Mouse (Mus musculus) hindbrain, embryonic 15.5 days (tissue): ENCODE measurements around the gene Ctla4. TPM values are rescaled to one million over a fixed set of nuclear protein-coding genes. Genes with fewer than 3 reads are reported as not detected.

Source experiments
- ATAC-seq: fragments of 200-750 bp; cut with Nextera tagmentation; 2 replicates; pipeline ENCODE4 v1.8.0; 2017; ENCODE audit warnings: low read depth, moderate number of reproducible peaks, moderate TSS enrichment; ENCODE audit not compliant: low FRiP score
- H3K27ac ChIP-seq: fragments of 300-500 bp; sonication (generic); replicated peaks from 2 replicates; pipeline ENCODE4 v1.5.1; 2015; ENCODE audit warnings: mild to moderate bottlenecking, inconsistent platforms
- H3K27me3 ChIP-seq: fragments of 300-500 bp; sonication (generic); 2 replicates; pipeline ENCODE4 v1.6.1; 2015; ENCODE audit warnings: control low read depth, inconsistent platforms
- H3K36me3 ChIP-seq: fragments of 300-500 bp; sonication (generic); 2 replicates; pipeline ENCODE4 v1.6.1; 2015; ENCODE audit warnings: control low read depth, inconsistent platforms
- H3K4me1 ChIP-seq: fragments of 300-500 bp; sonication (generic); replicated peaks from 2 replicates; pipeline ENCODE4 v1.6.1; 2015; ENCODE audit warnings: control low read depth, inconsistent platforms
- H3K4me2 ChIP-seq: fragments of 300-500 bp; sonication (generic); 2 replicates; pipeline ENCODE4 v1.6.1; 2015; ENCODE audit warnings: moderate library complexity, mild to moderate bottlenecking, inconsistent platforms
- H3K4me3 ChIP-seq: fragments of 300-500 bp; sonication (generic); 2 replicates; pipeline ENCODE4 v1.5.1; 2015; ENCODE audit warnings: mild to moderate bottlenecking, inconsistent platforms
- H3K9ac ChIP-seq: fragments of 300-500 bp; sonication (generic); 2 replicates; pipeline ENCODE4 v1.6.1; 2015; ENCODE audit warnings: inconsistent platforms
- H3K9me3 ChIP-seq: fragments of 300-500 bp; sonication (generic); 2 replicates; pipeline ENCODE4 v1.6.1; 2016; ENCODE audit warnings: control low read depth, inconsistent platforms
- WGBS: fragments of 180-500 bp; shearing (Covaris S2); methylation state at CpG from one replicate; pipeline ENCODE4 v1.1.7; 2015; 5-methylcytosine and 5-hydroxymethylcytosine counted together
- polyA plus RNA-seq: library from polyadenylated mRNA; unstranded; fragments of >200 nt; fragmentation: Nextera tagmentation; extraction: Ambion mirVana; gene quantifications from 2 replicates; pipeline ENCODE4 v1.2.1, GENCODE M21; 2015

Gene Ctla4
- polyA plus RNA-seq, 1 experiment from 2014 or later: not detected

GRCm38 (mm10) chr1:60954759-60955158 is 68.0 kb downstream of the Ctla4 start:
- Histone ChIP-seq H3K27me3 (no peaks in the 10 kb centered on the region), H3K9me3 (no peaks in the 10 kb centered on the region), H3K4me3 (no peak overlapping the region), H3K36me3 (no peaks in the 10 kb centered on the region), H3K9ac (no peak overlapping the region), H3K4me1 (no peaks in the 10 kb centered on the region), H3K27ac (no peak overlapping the region), H3K4me2 (no peak overlapping the region)
- 58% methylated on average over 2 of the region's 2 CpGs for WGBS
- ATAC-seq: no peak

- 91% methylated on average over 3 of the region's 3 CpGs for WGBS
- no peak for ATAC-seq
- no peak overlapping the region for H3K4me3 ChIP-seq
- H3K27me3 ChIP-seq: no peaks in the 10 kb centered on the region
- no peak overlapping the region for H3K4me2 ChIP-seq
- no peaks in the 10 kb centered on the region for H3K9me3 ChIP-seq
- H3K27ac ChIP-seq: no peak overlapping the region
- H3K4me1 ChIP-seq: no peaks in the 10 kb centered on the region
- H3K9ac ChIP-seq: no peak overlapping the region
- no peaks in the 10 kb centered on the region for H3K36me3 ChIP-seq
Observed at GRCm38 (mm10) chr1:60955186-60955585, 68.4 kb downstream of the Ctla4 start.

DNA sequence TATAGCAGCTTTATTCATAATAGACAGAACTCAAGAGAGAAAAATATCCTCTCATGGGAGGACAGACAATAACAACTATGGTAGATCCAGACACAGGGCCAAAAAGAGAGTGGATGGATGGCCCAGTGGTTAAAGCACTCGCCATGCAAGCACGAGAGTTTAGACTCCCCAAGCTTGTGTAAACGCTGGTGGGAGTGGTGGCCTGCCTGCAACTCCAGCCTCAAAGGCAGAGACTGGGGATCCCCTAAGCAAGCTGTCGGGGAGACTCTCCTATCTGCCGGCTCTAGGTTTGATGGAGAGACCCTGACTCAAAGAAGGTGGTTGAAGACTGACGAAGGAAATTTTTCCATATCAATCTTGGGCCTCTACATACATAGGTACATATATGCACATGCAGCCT is 69.4 kb downstream of the Ctla4 start:
- no peaks in the 10 kb centered on the region for H3K36me3 ChIP-seq
- no peaks in the 10 kb centered on the region for H3K27me3 ChIP-seq
- H3K9ac ChIP-seq: no peak overlapping the region
- no peak for ATAC-seq
- no peak overlapping the region for H3K4me3 ChIP-seq
- no peaks in the 10 kb centered on the region for H3K4me1 ChIP-seq
- H3K9me3 ChIP-seq: no peaks in the 10 kb centered on the region
- H3K4me2 ChIP-seq: no peak overlapping the region
- H3K27ac ChIP-seq: no peak overlapping the region
- WGBS: 94% methylated on average over 6 of the region's 6 CpGs

DNA sequence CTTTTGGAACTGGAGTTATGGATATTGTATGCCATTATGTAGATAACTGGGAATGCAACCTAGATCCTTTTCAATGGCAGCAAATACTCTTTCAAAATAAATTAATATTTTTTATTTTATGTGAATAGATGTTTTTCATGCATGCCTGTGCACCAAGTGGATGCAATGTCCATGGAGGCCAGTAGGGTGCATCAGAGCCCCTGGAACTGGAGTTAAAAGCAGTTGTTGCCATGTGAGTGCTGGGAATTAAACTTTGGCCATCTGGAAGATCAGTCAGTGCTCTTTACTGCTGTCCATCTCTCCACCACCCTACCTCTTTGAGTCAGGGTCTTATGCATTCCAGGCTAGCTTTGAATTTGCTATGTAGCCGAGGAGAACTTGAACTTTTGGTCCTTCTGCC is 71.5 kb downstream of the Ctla4 start:
- Histone ChIP-seq H3K4me2 (no peak overlapping the region), H3K4me3 (no peak overlapping the region), H3K27ac (no peak overlapping the region), H3K27me3 (no peaks in the 10 kb centered on the region), H3K36me3 (no peaks in the 10 kb centered on the region), H3K9ac (no peak overlapping the region), H3K4me1 (no peaks in the 10 kb centered on the region), H3K9me3 (no peaks in the 10 kb centered on the region)
- 89% methylated on average over 1 of the region's 1 CpGs for WGBS
- no peak for ATAC-seq

DNA sequence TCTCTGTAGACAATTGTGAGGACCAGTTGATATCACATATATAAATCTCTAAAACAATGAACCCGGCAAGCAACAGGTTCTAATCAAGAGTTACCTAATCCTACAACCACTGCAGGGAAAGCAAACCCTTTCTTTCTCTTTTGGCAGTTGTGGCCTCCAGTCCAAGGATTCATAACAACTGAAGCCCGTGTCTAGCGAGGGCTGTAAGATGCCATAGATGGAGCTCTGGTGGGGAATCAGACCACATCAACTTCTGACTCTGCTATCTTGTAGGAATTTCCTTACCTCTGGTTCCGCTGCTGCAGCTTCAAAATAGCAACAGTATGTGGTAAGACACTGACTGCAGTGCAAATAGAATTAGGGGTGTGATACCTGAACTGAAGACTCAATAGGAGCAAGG is 72.4 kb downstream of the Ctla4 start:
- 96% methylated on average over 4 of the region's 4 CpGs for WGBS
- Histone ChIP-seq H3K27ac (no peak overlapping the region), H3K4me2 (no peak overlapping the region), H3K27me3 (no peaks in the 10 kb centered on the region), H3K9ac (no peak overlapping the region), H3K4me3 (no peak overlapping the region), H3K4me1 (no peaks in the 10 kb centered on the region), H3K36me3 (no peaks in the 10 kb centered on the region), H3K9me3 (no peaks in the 10 kb centered on the region)
- ATAC-seq: no peak

GRCm38 (mm10) chr1:60960451-60960850 is 73.7 kb downstream of the Ctla4 start:
- Histone ChIP-seq H3K27ac (no peak overlapping the region), H3K9ac (no peak overlapping the region), H3K4me2 (no peak overlapping the region), H3K9me3 (no peaks in the 10 kb centered on the region), H3K27me3 (no peaks in the 10 kb centered on the region), H3K4me3 (no peak overlapping the region), H3K36me3 (no peaks in the 10 kb centered on the region), H3K4me1 (no peaks in the 10 kb centered on the region)
- ATAC-seq: no peak
- WGBS: 81% methylated on average over 11 of the region's 11 CpGs

- 25% methylated on average over 4 of the region's 4 CpGs for WGBS
- peak; percentile 59; the same call in 1 of the 2 replicates for ATAC-seq
- no peaks in the 10 kb centered on the region for H3K9me3 ChIP-seq
- H3K4me3 ChIP-seq: no peak overlapping the region
- H3K27me3 ChIP-seq: no peaks in the 10 kb centered on the region
- H3K27ac ChIP-seq: no peak overlapping the region
- no peaks in the 10 kb centered on the region for H3K4me1 ChIP-seq
- H3K36me3 ChIP-seq: no peaks in the 10 kb centered on the region
- H3K9ac ChIP-seq: no peak overlapping the region
- H3K4me2 ChIP-seq: no peak overlapping the region
Observed at GRCm38 (mm10) chr1:60961080-60961479, 74.3 kb downstream of the Ctla4 start.

DNA sequence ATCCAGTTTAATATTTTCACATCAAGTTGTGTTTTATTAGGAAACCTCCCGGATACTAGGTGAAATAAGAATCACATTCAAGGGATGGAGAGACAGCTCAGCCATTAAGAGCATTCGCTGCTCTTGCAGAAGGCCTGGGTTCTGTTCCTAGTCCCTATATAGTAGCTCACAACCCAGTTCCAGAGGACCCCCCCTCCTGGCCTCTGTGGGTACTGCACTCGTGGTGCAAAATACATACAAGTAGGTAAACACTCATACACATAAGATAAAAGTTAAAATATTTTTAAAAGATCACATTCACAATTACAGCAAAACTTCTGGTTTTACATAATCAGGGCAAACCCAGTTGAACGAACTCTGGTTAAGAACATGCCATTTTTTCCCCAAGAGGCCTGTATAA is 75.3 kb downstream of the Ctla4 start:
- Histone ChIP-seq H3K4me3 (no peak overlapping the region), H3K27ac (no peak overlapping the region), H3K9me3 (no peaks in the 10 kb centered on the region), H3K4me1 (no peaks in the 10 kb centered on the region), H3K4me2 (no peak overlapping the region), H3K36me3 (no peaks in the 10 kb centered on the region), H3K27me3 (no peaks in the 10 kb centered on the region), H3K9ac (no peak overlapping the region)
- WGBS: 86% methylated on average over 4 of the region's 4 CpGs
- no peak for ATAC-seq

Other genes with a start within 250 kb of the Ctla4 start
- 0.18 and 0.21 TPM in 2 replicates for gene Cd28, start 170.2 kb upstream of the Ctla4 start, polyA plus RNA-seq
- 0.21 TPM in 1 of 2 replicates, not detected in the other for gene Icos, start 90.9 kb downstream of the Ctla4 start, polyA plus RNA-seq